Mouse (Mus musculus) layer of hippocampus, adult 9-11 months (tissue): ENCODE results near the gene Cpa2.

ENCODE experiments used
- DNase-seq: peaks from one replicate; pipeline ENCODE4 v3.0.0; 2022

Gene Cpa2

DNA sequence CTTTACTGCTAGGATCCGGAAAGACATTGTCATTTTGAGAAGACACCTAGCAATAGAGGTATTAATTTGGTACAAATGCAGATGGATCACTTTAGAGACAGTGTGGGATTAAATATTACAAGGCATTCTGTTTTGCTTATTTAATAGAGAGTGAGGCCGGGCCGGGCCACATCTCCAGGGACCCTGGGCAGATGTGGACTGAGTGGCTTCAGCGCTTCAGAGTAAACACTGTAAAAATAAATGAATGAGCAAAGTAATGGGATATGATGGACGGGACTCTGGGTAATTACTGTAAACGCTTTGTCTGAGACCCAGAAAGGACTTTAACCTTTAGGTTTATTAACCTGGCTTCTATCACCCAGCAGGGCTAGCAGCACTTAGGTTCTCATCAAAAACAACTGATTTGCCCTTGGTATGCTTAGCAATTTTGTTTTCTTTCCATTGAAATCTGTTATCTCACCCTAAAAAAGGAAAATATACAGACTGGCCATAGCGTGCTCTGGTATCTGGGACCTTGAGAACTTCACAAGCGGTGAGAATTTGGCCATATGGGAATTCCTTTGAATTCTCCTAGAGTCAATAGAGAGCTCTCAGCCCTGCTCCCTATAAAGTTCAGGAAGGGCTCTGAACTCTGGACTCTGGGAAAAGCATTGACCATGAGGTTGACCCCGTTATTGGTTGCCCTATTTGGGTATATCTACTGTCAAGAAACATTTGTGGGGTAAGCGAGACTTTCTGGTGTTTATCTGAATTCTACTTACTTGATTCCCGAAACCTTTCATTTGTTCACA, at the start of gene Cpa2:
TSS of gene Cpa2 (plus strand) at position 574 of the 791 bp plus-strand sequence.
- no peak for DNase-seq

DNA sequence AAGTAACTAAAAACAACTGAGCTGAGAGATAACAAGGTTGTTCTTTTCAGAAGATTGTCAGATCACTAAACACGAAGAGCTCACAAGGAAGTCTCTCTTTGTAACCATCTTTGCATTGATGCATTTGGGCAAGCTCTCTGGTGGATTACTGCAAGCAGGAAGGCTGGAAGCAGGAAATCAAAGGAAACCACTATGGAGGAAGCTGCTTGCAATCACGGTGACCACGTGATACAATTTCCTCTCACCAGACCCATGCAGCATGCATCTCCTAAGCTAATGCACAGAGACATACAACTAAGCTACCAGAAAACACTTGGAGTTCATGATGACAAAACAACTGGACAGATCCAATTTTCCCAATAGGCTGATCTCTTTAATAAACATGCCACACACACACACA, 42.3 kb upstream of the Cpa2 start:
- no peak for DNase-seq

DNA sequence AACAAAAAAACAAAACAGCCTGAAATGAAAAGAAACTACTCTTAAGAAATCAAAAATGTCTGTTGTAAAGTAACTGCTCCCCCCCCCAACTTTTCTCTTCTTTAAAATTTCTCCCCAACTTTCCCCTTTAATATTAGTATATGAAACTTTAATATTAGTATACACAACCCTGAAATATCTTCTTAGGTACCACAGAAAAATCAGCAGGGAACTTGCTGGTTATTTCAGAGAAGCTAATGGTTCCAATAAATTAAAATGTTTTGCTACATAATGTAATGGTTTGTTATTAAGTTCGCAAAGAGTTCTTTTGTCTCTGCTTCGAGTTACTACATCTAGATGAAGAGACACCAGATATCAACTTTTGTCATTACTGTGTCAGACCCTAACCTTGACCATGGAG, 32.6 kb upstream of the Cpa2 start:
- DNase-seq: no peak

DNA sequence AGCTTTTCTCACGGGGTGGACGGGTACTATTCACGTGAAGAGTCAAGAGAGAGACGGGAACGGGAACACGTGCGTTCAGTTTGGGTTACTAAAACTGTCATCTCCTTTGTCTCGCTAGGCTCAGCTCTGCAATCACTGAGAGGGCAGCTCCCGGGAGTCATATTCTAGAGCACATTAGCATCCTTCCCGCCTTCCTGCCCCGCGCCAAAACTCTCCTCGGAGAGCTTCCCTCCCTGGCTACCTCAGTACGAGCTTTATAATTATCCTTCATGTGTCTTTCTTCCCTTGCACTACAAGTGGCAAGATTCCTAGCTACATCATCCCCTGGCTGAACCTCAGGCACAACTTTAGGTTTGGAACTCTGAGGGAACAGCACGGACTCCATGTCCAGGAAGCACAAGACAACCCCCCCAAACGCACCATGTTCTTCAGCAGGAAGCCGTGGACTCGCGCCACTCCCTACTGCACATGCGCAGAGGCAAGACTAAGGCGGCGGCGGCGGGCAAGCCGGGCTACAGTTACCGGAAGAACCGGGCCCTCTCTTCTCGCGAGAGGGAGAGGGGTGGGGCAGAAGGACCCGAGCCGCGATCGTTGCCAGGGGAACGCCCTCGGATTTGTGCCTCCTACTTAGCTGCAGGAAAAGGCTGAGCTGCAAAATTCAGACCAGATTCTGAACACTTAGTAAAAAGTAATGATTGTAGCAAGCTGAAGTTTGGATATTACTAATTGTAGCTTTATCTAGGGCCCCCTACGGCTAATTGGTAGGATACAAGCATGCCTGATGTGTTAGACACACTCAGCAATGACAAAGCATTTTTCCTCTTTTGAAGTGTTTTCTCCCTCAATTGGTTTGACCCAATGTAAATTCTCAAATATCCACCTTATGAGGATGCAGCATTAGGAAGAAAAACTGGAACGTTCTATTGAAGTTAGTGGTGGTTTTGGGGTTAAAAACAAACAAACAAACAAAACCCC, 31.8 kb upstream of the Cpa2 start, which contains the start of the genes Tmem209 and Ssmem1:
TSS of gene Tmem209 (minus strand) at position 519 of the 975 bp plus-strand sequence.
TSS of gene Ssmem1 (plus strand) at position 585 of the 975 bp plus-strand sequence.
- peak; percentile 99 for DNase-seq

DNA sequence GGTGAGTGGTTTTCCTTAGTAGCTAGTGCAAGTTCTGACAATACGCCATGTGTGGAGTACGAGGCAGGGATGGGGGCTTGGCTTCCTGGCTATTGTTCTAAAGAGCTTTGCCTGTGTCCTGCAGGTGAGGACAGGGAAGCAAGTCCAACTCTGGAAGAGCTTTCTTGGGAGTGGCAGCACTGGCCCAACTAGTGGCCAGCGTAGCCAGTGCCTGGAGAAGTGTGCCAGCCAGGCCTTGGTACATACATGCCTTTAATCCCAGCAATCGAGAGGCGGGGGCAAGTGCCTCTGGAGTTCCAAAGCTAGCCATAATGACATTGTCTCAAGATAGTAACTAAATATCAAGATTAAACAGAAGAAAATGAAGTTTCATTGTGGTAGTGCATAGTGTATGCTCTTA, 31.1 kb upstream of the Cpa2 start:
- DNase-seq: no peak

GRCm38 (mm10) chr6:30514242-30514641, 27.1 kb upstream of the Cpa2 start:
- DNase-seq: no peak

- DNase-seq: no peak
These were observed 21.0 kb upstream of the Cpa2 start for GRCm38 (mm10) chr6:30520400-30520799.

- DNase-seq: no peak
These were observed 15.7 kb upstream of the Cpa2 start for GRCm38 (mm10) chr6:30525456-30526332.

DNA sequence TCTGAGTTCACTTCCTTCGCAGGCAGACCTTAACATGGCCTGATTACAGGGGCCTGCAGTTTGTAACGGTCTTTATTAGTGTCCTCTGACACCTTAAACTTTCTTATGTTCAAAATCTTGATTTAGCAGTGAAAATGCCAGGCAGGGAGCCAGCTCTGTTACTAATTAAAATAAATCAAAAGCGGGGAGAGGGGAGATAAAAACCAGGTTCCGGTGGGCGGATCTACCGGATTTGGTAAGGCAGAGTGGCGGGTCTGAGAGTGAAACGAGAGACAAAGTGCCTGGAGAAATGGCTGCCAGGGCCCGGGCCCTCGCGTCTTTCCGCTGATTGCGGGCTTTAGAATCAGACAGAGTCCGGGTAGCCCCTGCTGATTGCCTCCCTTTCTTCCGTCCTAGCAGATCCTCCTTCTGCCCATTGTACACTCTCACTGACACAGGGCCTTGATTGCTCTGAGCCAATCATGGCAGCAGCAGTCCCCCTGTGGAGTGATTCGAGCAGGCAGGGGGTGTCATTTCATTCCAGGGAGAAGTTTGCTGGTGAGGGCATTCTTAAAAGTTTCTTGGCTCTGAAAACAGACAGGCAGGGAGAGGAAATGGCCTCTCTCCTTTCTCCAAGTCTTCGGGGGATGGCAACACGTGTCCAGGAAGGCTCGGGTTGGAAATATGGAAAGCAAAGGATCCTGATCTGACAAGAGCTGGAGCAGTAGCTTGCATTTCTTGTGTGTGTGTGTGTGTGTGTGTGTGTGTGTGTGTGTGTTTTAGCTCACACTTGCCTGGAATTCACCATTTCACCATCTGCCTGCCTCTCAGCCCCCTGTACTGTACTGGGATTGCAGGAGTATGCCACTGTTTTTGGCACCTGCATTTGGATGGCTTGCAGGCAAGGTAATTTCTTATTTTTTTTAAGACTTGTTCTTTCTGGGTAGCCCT, 14.5 kb upstream of the Cpa2 start:
- DNase-seq: no peak

- peak; percentile 48 for DNase-seq
These were observed 12.6 kb upstream of the Cpa2 start for GRCm38 (mm10) chr6:30528800-30529199.

DNA sequence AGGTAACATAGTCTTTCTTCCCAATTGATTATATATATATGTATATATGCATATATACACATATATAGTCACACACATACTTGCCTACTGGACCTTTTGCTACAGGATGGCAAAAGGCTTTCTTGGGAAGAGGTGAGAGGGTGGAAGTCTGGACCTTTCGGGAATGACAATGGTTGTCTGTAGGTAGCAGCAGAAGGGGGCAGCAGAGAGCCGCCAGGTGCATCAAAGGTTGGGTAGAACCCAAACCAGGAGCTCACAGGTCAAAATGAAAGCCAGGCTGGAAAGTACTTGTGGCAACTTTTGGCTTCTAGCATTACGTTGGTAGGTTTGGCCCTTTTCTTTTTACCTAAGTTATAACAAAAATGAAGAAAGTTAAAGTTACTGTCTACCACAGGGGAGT, 6.0 kb upstream of the Cpa2 start:
- DNase-seq: no peak

DNA sequence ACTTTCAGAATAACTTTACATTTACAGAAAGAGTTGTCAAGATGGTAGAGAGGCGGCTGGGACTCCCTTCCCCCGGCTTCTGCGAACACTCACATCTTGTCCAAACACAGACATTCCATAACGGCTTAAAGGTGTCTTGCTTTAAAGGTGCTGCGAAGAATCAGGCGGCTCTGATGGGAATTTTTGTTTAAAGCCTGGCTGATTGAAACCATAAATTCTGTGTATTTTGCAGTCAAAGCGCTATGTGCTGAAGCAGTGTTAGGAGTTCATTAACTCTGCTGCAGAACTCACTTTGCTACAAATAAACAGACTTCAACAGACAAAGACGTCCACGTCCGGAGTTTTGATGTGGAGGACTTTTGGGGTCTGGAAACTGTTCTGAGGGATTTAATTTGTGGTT, 3.1 kb upstream of the Cpa2 start:
- no peak for DNase-seq

GRCm38 (mm10) chr6:30538800-30539199, 2.6 kb upstream of the Cpa2 start:
- no peak for DNase-seq

DNA sequence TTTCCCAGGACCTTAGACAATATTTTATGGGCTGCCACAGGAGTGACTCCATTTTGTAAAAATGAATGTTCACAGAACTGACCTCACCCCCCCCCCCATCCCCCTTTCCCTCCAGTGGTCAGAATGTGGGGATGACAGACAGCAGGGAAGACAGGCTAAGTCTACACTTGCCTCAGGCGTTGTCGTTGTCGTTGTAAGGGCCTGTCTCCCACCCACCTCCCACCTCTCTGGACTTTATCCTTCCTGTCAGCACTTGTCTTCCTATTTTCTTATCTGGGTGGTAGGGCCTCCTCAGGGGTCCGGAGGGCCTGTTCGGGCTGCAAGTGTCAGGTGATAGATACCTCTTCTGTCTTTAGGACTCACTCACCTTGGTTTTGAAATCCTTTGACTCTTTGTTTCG, 895 bp downstream of the Cpa2 start:
- DNase-seq: no peak

GRCm38 (mm10) chr6:30543077-30543476, 1.7 kb downstream of the Cpa2 start:
- no peak for DNase-seq

- DNase-seq: no peak
These were observed 2.5 kb downstream of the Cpa2 start for GRCm38 (mm10) chr6:30543851-30544250.

- no peak for DNase-seq
These were observed 4.3 kb downstream of the Cpa2 start for GRCm38 (mm10) chr6:30545689-30546088.

DNA sequence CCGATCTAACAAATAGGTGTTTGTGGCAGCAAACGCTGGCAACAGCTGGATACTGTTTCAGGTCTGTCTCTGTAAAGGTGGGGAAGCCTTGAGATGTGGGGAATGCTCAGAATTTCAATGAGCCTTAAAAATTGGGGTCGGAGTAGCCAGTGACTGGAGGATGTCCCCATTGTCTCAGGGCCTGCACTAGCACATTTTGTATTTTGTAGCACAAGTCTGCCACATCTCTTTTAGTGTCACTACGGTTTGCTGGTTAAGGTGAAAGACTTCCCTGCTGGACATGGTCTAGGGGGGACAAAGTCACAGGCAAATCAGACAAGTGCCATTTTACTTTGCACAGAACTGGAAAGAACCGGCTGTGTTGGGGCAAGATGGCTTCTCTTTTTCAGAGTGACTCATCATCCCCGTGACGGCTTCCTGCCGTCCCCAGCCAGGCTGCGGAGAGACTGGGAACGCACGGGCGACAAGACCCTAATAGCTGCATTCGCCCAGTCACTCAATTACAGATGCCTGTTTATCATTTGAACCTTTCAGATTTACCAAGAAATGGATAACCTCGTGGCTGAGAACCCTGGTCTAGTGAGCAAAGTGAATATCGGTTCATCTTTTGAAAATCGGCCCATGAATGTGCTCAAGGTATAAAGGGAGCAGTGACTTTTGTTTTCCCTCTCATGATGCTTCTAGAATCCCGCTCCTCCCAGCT, 5.3 kb downstream of the Cpa2 start:
- DNase-seq: no peak

- DNase-seq: no peak
These were observed 5.9 kb downstream of the Cpa2 start for GRCm38 (mm10) chr6:30547274-30547645.

DNA sequence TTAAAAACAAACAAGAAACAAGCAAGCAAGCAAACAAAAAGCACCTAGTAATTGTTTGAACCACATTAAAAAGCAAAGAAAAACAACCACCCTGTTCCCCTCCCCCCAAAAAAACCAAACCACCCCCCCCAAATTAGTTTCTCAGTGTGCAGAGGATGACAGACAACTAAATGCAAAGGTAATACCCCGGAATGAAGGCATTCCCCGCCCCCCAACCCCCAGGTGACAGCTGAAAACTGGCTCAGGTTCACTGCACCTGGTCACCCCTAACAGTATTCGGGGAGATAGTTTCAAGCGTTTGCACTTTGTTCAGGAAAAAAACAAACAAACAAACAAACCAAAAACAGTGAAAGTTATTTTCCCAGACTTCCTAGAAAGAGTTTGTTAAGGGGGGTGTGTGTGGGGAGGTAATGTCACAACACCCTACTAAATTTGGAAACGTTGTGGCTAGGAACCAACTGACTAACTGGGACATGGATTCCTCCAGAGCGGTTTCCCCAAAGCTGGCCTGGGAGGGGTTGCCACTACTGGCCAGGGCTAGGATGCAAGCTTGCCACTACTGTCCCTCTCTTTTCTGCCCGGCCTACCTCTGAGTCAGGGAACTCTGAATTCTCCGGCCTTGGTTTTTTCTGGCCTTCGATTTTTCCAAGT, 6.4 kb downstream of the Cpa2 start:
- no peak for DNase-seq
